Mouse (Mus musculus) liver, embryonic 13.5 days (tissue): ENCODE data around the gene Wdr54. TPM values are rescaled to one million over a fixed set of nuclear protein-coding genes. Genes with fewer than 3 reads are reported as not detected.

ENCODE experiments used
- ATAC-seq: fragments of 200-750 bp; cut with Nextera tagmentation; 2 replicates; pipeline ENCODE4 v1.8.0; 2017; ENCODE audit warnings: low read depth, mild to moderate bottlenecking, moderate number of reproducible peaks, moderate library complexity
- DNase-seq: peaks from one replicate; pipeline ENCODE4 v3.0.0; 2022
- H3K27ac ChIP-seq: fragments of 300-500 bp; sonication (generic); 2 replicates; pipeline ENCODE4 v1.5.1; 2015; ENCODE audit warnings: moderate library complexity, mild to moderate bottlenecking, inconsistent platforms
- H3K27me3 ChIP-seq: fragments of 300-500 bp; sonication (generic); 2 replicates; pipeline ENCODE4 v1.6.1; 2015; ENCODE audit warnings: mild to moderate bottlenecking, inconsistent platforms
- H3K36me3 ChIP-seq: fragments of 300-500 bp; sonication (generic); 2 replicates; pipeline ENCODE4 v1.6.1; 2015; ENCODE audit warnings: mild to moderate bottlenecking, inconsistent platforms
- H3K4me1 ChIP-seq: fragments of 300-500 bp; sonication (generic); replicated peaks from 2 replicates; pipeline ENCODE4 v1.6.1; 2015; ENCODE audit warnings: inconsistent platforms
- H3K4me2 ChIP-seq: fragments of 300-500 bp; sonication (generic); 2 replicates; pipeline ENCODE4 v1.6.1; 2015; ENCODE audit warnings: inconsistent platforms, mild to moderate bottlenecking, moderate library complexity
- H3K4me3 ChIP-seq: fragments of 300-500 bp; sonication (generic); replicated peaks from 2 replicates; pipeline ENCODE4 v1.5.1; 2015; ENCODE audit warnings: mild to moderate bottlenecking, inconsistent platforms
- H3K9ac ChIP-seq: fragments of 300-500 bp; sonication (generic); 2 replicates; pipeline ENCODE4 v1.6.1; 2015; ENCODE audit warnings: mild to moderate bottlenecking, inconsistent platforms
- H3K9me3 ChIP-seq: fragments of 300-500 bp; sonication (generic); replicated peaks from 2 replicates; pipeline ENCODE4 v1.6.1; 2016; ENCODE audit warnings: inconsistent platforms
- WGBS: fragments of 180-500 bp; shearing (Covaris S2); methylation state at CpG from one replicate; pipeline ENCODE4 v1.1.7; 2015; ENCODE audit not compliant: insufficient replicate concordance; 5-methylcytosine and 5-hydroxymethylcytosine counted together
- polyA plus RNA-seq: library from polyadenylated mRNA; unstranded; fragments of >200 nt; fragmentation: Nextera tagmentation; extraction: Ambion mirVana; gene quantifications from 2 replicates; pipeline ENCODE4 v1.2.1, GENCODE M21; 2015

The Wdr54 gene
- polyA plus RNA-seq, 1 experiment from 2014 or later = 0.67 TPM

GRCm38 (mm10) chr6:83116373-83117164 is 39.6 kb downstream of the Wdr54 start:
- H3K4me2 ChIP-seq = peak overlapping the region; percentile 97
- H3K9me3 ChIP-seq = no peaks in the 10 kb centered on the region
- peaks cover 32% of the 10 kb centered on the region for H3K36me3 ChIP-seq
- peaks cover 78% of the 10 kb centered on the region for H3K4me1 ChIP-seq
- DNase-seq (no peak), ATAC-seq (no peak)
- peak overlapping the region; percentile 96 for H3K9ac ChIP-seq
- WGBS = 66% methylated on average over 11 of the region's 11 CpGs
- H3K27me3 ChIP-seq = no peaks in the 10 kb centered on the region
- H3K27ac ChIP-seq = peak overlapping the region; percentile 93
- H3K4me3 ChIP-seq = peak overlapping the region; percentile 89

- peak overlapping the region; percentile 96 for H3K9ac ChIP-seq
- WGBS = 2% methylated on average over 48 of the region's 48 CpGs
- H3K27ac ChIP-seq = peak overlapping the region; percentile 93
- peak overlapping the region; percentile 97 for H3K4me2 ChIP-seq
- ATAC-seq (peak; percentile 57), DNase-seq (no peak)
- H3K27me3 ChIP-seq = no peaks in the 10 kb centered on the region
- peak overlapping the region; percentile 89 for H3K4me3 ChIP-seq
- peaks cover 40% of the 10 kb centered on the region for H3K36me3 ChIP-seq
- H3K9me3 ChIP-seq = no peaks in the 10 kb centered on the region
- peaks cover 84% of the 10 kb centered on the region for H3K4me1 ChIP-seq
Measured at GRCm38 (mm10) chr6:83115682-83116372, 40.4 kb downstream of the Wdr54 start.

GRCm38 (mm10) chr6:83115011-83115671 is 41.1 kb downstream of the Wdr54 start, which contains the start of gene Mogs:
TSS of gene Mogs (plus strand) at chr6:83115496.
- no peaks in the 10 kb centered on the region for H3K9me3 ChIP-seq
- H3K36me3 ChIP-seq = peaks cover 46% of the 10 kb centered on the region
- H3K27me3 ChIP-seq = no peaks in the 10 kb centered on the region
- peak; percentile 90 for ATAC-seq
- H3K9ac ChIP-seq = peak within 1 kb of the TSS; percentile 96
- H3K4me2 ChIP-seq = peak within 1 kb of the TSS; percentile 97
- peaks cover 84% of the 10 kb centered on the region for H3K4me1 ChIP-seq
- WGBS = 2% methylated on average over 58 of the region's 58 CpGs
- H3K4me3 ChIP-seq = peak within 1 kb of the TSS; percentile 89
- peak; percentile 90 for DNase-seq
- H3K27ac ChIP-seq = peak within 1 kb of the TSS; percentile 93

DNA sequence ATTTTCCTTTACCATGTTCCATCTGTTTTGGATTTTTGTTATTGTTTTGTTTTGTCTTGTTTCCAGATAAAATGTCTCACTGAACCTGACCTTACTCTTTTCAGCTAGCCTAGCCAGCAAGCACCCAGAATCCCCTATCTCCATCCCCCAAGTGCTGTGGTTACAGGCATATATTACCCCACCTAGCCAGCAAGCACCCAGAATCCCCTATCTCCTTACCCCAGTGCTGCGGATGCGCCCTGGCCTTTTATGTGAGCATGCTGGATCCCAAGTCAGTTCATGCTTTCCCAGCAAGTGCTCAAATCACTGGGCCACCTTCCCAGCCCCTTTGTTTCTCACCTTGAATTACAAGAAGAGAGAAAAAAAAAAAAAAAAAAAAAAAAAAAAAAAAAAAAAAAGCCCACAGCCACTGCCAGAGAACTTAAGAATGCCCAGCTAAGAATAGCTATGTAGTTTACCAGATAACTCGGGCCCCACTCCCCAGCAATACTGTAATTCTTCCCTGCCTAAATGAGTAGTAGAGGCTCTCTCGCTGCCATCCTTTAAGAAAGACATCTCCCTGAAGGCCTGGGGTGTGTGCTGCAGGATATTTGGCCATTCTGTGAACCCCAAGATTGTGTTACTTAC is 44.6 kb downstream of the Wdr54 start:
- Histone ChIP-seq H3K4me2 (peak overlapping the region; percentile 10; the same call in 1 of the 2 replicates), H3K4me1 (peaks cover 75% of the 10 kb centered on the region), H3K9ac (no peak overlapping the region), H3K9me3 (no peaks in the 10 kb centered on the region), H3K36me3 (peaks cover 23% of the 10 kb centered on the region), H3K27ac (peak overlapping the region; percentile 96), H3K27me3 (no peaks in the 10 kb centered on the region), H3K4me3 (no peak overlapping the region)
- DNase-seq (no peak), ATAC-seq (no peak)
- WGBS = 50% methylated on average over 4 of the region's 4 CpGs

DNA sequence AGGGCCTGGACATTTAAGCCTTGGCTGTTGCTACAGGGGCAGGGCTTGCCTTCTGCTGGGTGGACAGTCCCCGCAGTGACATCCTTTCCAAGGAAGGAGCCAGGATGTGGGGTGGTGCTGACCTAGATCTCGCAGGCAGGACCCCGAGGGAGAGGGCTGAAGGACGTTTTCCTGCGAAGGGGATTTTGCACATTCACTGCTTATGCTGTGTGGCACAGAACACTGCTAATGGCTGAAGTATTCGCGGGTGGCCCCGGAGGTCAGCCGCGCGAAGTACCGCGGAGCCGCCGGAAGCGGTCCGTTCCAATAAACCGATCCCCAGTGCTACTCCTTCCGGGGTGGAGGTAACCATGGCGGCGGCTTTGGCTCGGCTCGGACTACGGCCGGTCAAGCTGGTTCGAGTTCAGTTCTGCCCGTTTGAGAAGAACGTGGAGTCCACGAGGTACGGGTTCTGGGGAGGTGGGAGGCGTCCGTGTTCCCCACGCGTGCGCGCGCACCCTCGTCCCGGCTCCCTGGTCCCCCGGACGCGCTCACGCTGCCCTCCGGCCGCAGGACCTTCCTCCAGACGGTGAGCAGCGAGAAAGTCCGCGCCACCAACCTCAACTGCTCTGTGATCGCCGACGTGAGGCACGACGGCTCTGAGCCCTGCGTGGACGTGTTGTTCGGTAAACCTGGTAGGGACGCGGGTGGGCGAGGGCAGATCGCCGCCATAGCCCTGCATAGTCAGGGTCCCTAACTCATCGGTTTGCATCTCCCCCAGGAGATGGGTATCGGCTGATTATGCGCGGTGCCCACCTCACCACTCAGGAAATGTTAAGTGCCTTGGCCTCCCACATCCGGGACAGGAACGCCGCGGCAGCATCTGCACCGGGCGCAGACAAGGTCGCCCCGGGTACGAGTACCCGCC is 47.2 kb downstream of the Wdr54 start, which contains the start of gene Mrpl53:
TSS of gene Mrpl53 (plus strand) at position 279 of the 907 bp plus-strand sequence.
- H3K9ac ChIP-seq = peak within 1 kb of the TSS; percentile 98
- WGBS = under 1% methylated on average over 76 of the region's 76 CpGs
- no peaks in the 10 kb centered on the region for H3K9me3 ChIP-seq
- peak within 1 kb of the TSS; percentile 80 for H3K4me2 ChIP-seq
- peaks cover 41% of the 10 kb centered on the region for H3K36me3 ChIP-seq
- H3K4me3 ChIP-seq = peak within 1 kb of the TSS; percentile 96
- peaks cover 56% of the 10 kb centered on the region for H3K4me1 ChIP-seq
- DNase-seq (peak; percentile 69), ATAC-seq (peak; percentile 82)
- no peaks in the 10 kb centered on the region for H3K27me3 ChIP-seq
- H3K27ac ChIP-seq = peak within 1 kb of the TSS; percentile 96

DNA sequence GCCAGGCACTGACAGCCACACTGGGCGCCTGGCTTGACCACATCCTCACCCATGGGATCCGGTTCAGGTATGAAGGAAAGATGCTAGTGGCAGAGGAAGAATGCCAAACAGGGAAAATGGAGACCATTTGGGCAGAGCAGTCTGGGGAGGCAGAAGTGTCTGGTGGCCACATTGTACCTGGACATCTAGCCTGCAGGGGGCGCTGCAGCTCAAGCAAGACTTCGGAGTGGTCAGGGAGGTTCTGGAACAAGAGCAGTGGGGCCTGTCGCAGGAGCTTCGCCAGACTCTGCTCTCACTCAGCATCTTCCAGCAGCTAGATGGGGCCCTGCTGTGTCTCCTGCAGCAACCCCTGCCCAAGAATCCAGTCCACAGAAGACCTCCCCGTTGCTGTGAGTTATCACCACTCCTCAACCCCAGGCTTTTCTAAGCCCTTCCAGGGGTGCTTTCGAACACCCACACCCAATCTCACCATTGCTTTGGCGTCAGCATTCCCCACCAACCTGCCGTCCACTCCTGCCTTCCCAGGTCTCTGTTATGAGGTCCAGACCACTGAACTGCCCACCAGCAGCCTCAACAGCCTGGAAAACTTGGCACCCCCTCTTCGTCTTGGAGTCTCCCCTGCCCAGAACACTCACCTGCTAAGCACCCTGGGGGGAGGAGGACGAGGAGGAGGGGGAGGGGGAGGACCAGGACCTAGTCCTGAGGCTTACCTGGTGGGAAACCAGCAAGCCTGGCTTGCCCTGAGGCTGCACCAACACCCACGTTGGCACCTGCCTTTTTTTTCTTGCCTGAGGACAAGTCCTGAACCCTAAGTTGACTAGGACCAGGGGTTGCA is 48.4 kb downstream of the Wdr54 start:
- H3K4me3 ChIP-seq = peak overlapping the region; percentile 96
- H3K9me3 ChIP-seq = no peaks in the 10 kb centered on the region
- H3K27ac ChIP-seq = peak overlapping the region; percentile 96
- H3K36me3 ChIP-seq = peaks cover 44% of the 10 kb centered on the region
- peaks cover 57% of the 10 kb centered on the region for H3K4me1 ChIP-seq
- no peaks in the 10 kb centered on the region for H3K27me3 ChIP-seq
- peak overlapping the region; percentile 80 for H3K4me2 ChIP-seq
- DNase-seq (peak; percentile 77), ATAC-seq (peak; percentile 33)
- H3K9ac ChIP-seq = peak overlapping the region; percentile 98
- 36% methylated on average over 13 of the region's 13 CpGs for WGBS

DNA sequence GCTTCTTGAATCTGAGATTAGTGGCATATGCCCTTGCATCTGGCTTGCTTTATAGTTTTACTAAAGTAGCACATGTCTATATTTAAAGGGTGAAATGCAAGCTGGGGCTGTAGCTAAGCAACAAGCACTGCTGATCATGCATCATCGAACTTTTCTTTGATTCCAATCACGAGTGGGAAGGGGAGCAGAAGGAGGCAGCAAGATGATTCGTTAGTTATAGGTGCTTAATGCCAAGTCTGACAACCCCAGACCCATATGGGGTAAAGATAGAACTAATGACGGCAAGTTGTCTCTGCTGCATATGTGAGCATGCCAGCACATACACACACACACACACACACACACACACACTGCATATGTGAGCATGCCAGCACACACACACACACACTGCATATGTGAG is 52.0 kb downstream of the Wdr54 start:
- peaks cover 30% of the 10 kb centered on the region for H3K36me3 ChIP-seq
- ATAC-seq = no peak
- no peaks in the 10 kb centered on the region for H3K27me3 ChIP-seq
- no peaks in the 10 kb centered on the region for H3K9me3 ChIP-seq
- no peak for DNase-seq
- no peak overlapping the region for H3K4me2 ChIP-seq
- H3K27ac ChIP-seq = no peak overlapping the region
- 68% methylated on average over 4 of the region's 4 CpGs for WGBS
- H3K9ac ChIP-seq = no peak overlapping the region
- H3K4me3 ChIP-seq = no peak overlapping the region
- peaks cover 46% of the 10 kb centered on the region for H3K4me1 ChIP-seq

- 68% methylated on average over 11 of the region's 11 CpGs for WGBS
- H3K9me3 ChIP-seq = no peaks in the 10 kb centered on the region
- no peak for DNase-seq
- peaks cover 41% of the 10 kb centered on the region for H3K4me1 ChIP-seq
- peaks cover 30% of the 10 kb centered on the region for H3K36me3 ChIP-seq
- peak overlapping the region; percentile 81 for H3K4me3 ChIP-seq
- H3K27me3 ChIP-seq = 0 out of 2 replicates have a peak, but pooled peaks cover 5% of the 10 kb centered on the region
- H3K9ac ChIP-seq = peak overlapping the region; percentile 90
- 0 out of 2 replicates have a peak overlapping the region, but pooled peaks have one; percentile 13 for H3K27ac ChIP-seq
- H3K4me2 ChIP-seq = peak overlapping the region; percentile 99
- ATAC-seq = peak; percentile 6; the same call in 1 of the 2 replicates
Measured at GRCm38 (mm10) chr6:83103130-83103650, 53.0 kb downstream of the Wdr54 start.
